Mouse (Mus musculus): ENCODE results near the gene Rnf5. TPM values are rescaled to one million over a fixed set of nuclear protein-coding genes. Genes with fewer than 3 reads are reported as not detected.

Gene Rnf5
- total RNA-seq, 1 experiment, result 22.8 TPM

DNA sequence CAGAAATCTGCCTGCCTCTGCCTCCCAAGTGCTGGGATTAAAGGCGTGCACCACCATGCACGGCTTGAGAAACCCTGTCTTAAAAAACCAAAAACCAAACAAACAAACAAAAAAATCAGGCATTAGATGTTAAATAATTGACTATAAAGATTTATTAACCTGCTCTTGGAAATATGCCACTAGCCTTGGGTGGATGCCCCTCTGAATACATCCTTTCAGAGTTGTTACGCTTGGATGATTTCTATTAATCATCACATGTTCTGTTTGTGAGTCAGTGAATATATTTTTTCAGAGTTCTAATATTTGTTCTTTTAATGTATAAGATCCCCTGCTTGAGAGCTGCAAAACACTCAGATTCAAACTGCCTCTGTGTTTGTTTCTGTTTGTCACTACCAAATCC is 21.5 kb upstream of the Rnf5 start:
- peaks cover 6 to 16% of the 10 kb centered on the region in 2 experiments; a peak in 3 of 4 replicates for H3K4me1 ChIP-seq (ENCODE audit: control insufficient read depth in 2 of 2, insufficient read depth in 2 of 2, low read length in 2 of 2, poor library complexity in 1 of 2)
- H3K9ac ChIP-seq (ENCODE audit: insufficient read depth, low read depth, low read length, poor library complexity, severe bottlenecking), result no peak overlapping the region
- no peak overlapping the region for H3K4me3 ChIP-seq (ENCODE audit: insufficient read depth in 1 of 2, low read depth in 1 of 2, low read length in 2 of 2, poor library complexity in 1 of 2, severe bottlenecking in 1 of 2)
- in situ Hi-C loops (cut with MboI; ENCODE audit: low sequenced_read_pairs in 2 of 2, unreplicated experiment in 2 of 2), result no loop called here
- H3K36me3 ChIP-seq (ENCODE audit: control insufficient read depth, insufficient read depth, low read length, poor library complexity, severe bottlenecking), result peaks cover 6% of the 10 kb centered on the region; the same call in 1 of the 2 replicates
- no peak for TF ChIP-seq ZC3H11A (IDR thresholded peaks at IDR 0.05; ENCODE audit: borderline replicate concordance, low read depth, low read length)
- no peak for TF ChIP-seq ZNF384 (IDR thresholded peaks at IDR 0.05; ENCODE audit: low read depth, low read length)
- no peak for TF ChIP-seq HCFC1 (IDR thresholded peaks at IDR 0.05; ENCODE audit: borderline replicate concordance, insufficient read depth, low read length)
- TF ChIP-seq CHD2 (IDR thresholded peaks at IDR 0.05; ENCODE audit: low read depth, low read length), result no peak
- no peak for TF ChIP-seq MAFK (IDR thresholded peaks at IDR 0.05; ENCODE audit: insufficient read depth, low read depth, low read length)
- H3K9me3 ChIP-seq (ENCODE audit: control insufficient read depth, insufficient read depth, low read depth, low read length), result no peaks in the 10 kb centered on the region
- H3K27ac ChIP-seq (ENCODE audit: insufficient read depth, low read depth, low read length, poor library complexity, severe bottlenecking), result no peak overlapping the region
- no peak for DNase-seq (ENCODE audit: low read depth, low spot score)

DNA sequence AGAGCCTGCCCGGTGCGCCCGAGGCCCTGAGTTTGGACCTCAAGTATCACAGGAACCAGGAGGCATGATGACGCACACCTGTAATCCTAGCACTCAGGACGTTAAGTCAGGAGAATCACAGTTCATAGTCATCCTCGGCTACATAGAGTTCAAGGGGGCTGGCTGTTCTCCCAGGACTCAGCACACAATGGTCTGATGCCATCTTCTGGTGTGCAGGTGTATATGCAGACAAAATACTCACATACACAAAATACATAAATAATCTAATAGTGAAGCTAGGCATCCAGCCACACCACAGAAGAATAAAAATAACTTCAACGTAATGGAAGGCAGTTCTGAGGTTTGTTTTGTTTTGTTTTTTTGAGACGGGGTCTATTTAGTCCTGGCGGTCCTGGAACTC is 19.7 kb upstream of the Rnf5 start:
- DNase-seq (ENCODE audit: low read depth, low spot score), result no peak
- Histone ChIP-seq H3K4me1 (ENCODE audit: control insufficient read depth in 2 of 2, insufficient read depth in 2 of 2, low read length in 2 of 2, poor library complexity in 1 of 2) (peaks cover 0 to 9% of the 10 kb centered on the region in 2 experiments; a peak in 1 of 4 replicates), H3K9me3 (ENCODE audit: control insufficient read depth, insufficient read depth, low read depth, low read length) (no peaks in the 10 kb centered on the region)

DNA sequence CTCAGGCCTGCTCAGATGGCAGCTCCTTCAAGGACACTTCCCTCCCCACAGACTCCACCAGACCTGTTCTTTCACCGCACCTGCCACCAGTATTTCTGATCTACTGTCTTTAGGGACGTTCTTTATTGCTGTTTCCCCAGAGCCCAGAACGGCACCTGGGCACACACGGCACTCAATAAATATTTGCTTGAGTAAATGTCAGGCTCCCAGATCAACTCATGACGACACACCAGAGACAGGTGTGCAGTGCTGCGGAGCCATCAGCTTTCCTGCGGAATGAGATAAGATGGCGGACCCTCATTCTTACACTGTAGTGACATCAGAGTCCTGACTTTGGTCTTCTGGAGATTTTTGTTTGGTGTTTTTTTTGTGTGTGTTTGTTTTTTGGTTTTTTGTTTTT is 17.5 kb upstream of the Rnf5 start:
- in situ Hi-C loops (cut with MboI; ENCODE audit: low sequenced_read_pairs in 2 of 2, unreplicated experiment in 2 of 2), result no loop called here

More for the DNA sequence above, 19.7 kb upstream of the Rnf5 start:
- in situ Hi-C loops (cut with MboI; ENCODE audit: low sequenced_read_pairs in 2 of 2, unreplicated experiment in 2 of 2), result no loop called here
- no peak for TF ChIP-seq CHD2 (IDR thresholded peaks at IDR 0.05; ENCODE audit: low read depth, low read length)
- no peak for TF ChIP-seq MAFK (IDR thresholded peaks at IDR 0.05; ENCODE audit: insufficient read depth, low read depth, low read length)
- no peak for TF ChIP-seq HCFC1 (IDR thresholded peaks at IDR 0.05; ENCODE audit: borderline replicate concordance, insufficient read depth, low read length)
- no peak for TF ChIP-seq ZNF384 (IDR thresholded peaks at IDR 0.05; ENCODE audit: low read depth, low read length)
- no peak for TF ChIP-seq ZC3H11A (IDR thresholded peaks at IDR 0.05; ENCODE audit: borderline replicate concordance, low read depth, low read length)
- peak overlapping the region; percentile 21; the same call in 1 of the 2 replicates for H3K9ac ChIP-seq (ENCODE audit: insufficient read depth, low read depth, low read length, poor library complexity, severe bottlenecking)
- peaks cover 6% of the 10 kb centered on the region; the same call in 1 of the 2 replicates for H3K36me3 ChIP-seq (ENCODE audit: control insufficient read depth, insufficient read depth, low read length, poor library complexity, severe bottlenecking)
- no peak overlapping the region for H3K27ac ChIP-seq (ENCODE audit: insufficient read depth, low read depth, low read length, poor library complexity, severe bottlenecking)
- H3K4me3 ChIP-seq (ENCODE audit: insufficient read depth in 1 of 2, low read depth in 1 of 2, low read length in 2 of 2, poor library complexity in 1 of 2, severe bottlenecking in 1 of 2), result no peak overlapping the region

DNA sequence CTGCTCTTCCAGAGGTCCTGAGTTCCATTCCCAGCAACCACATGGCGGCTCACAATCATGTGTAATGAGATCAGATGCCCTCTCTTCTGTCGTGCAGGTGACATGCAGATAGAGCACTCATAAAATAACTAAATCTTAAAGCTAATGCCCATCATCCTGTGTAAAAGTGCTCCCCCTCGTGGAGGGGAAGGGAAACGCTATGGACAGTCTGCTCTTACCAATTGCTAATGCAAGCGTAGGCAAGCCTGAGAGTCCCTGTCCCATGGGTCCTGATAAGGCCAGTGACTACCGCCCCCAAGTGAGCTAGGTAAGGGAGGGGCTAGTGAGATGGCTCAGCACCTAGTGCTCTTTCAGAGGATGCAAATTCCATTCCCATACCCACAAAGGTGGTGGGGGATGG is 15.5 kb upstream of the Rnf5 start:
- peaks cover 0 to 4% of the 10 kb centered on the region in 2 experiments; a peak in 1 of 4 replicates for H3K4me1 ChIP-seq (ENCODE audit: control insufficient read depth in 2 of 2, insufficient read depth in 2 of 2, low read length in 2 of 2, poor library complexity in 1 of 2)
- peaks cover 7% of the 10 kb centered on the region; the same call in 1 of the 2 replicates for H3K36me3 ChIP-seq (ENCODE audit: control insufficient read depth, insufficient read depth, low read length, poor library complexity, severe bottlenecking)
- no peaks in the 10 kb centered on the region for H3K9me3 ChIP-seq (ENCODE audit: control insufficient read depth, insufficient read depth, low read depth, low read length)
- in situ Hi-C loops (cut with MboI; ENCODE audit: low sequenced_read_pairs in 2 of 2, unreplicated experiment in 2 of 2), result no loop called here
- H3K27ac ChIP-seq (ENCODE audit: insufficient read depth, low read depth, low read length, poor library complexity, severe bottlenecking), result no peak overlapping the region
- H3K4me3 ChIP-seq (ENCODE audit: insufficient read depth in 1 of 2, low read depth in 1 of 2, low read length in 2 of 2, poor library complexity in 1 of 2, severe bottlenecking in 1 of 2), result no peak overlapping the region
- TF ChIP-seq ZNF384 (IDR thresholded peaks at IDR 0.05; ENCODE audit: low read depth, low read length), result no peak
- TF ChIP-seq HCFC1 (IDR thresholded peaks at IDR 0.05; ENCODE audit: borderline replicate concordance, insufficient read depth, low read length), result no peak
- no peak for TF ChIP-seq MAFK (IDR thresholded peaks at IDR 0.05; ENCODE audit: insufficient read depth, low read depth, low read length)
- DNase-seq (ENCODE audit: low read depth, low spot score), result peak; percentile 73
- H3K9ac ChIP-seq (ENCODE audit: insufficient read depth, low read depth, low read length, poor library complexity, severe bottlenecking), result no peak overlapping the region

More for the DNA sequence above, 17.5 kb upstream of the Rnf5 start:
- H3K4me3 ChIP-seq (ENCODE audit: insufficient read depth in 1 of 2, low read depth in 1 of 2, low read length in 2 of 2, poor library complexity in 1 of 2, severe bottlenecking in 1 of 2), result no peak overlapping the region
- H3K9ac ChIP-seq (ENCODE audit: insufficient read depth, low read depth, low read length, poor library complexity, severe bottlenecking), result no peak overlapping the region
- DNase-seq (ENCODE audit: low read depth, low spot score), result no peak
- no peaks in the 10 kb centered on the region for H3K9me3 ChIP-seq (ENCODE audit: control insufficient read depth, insufficient read depth, low read depth, low read length)
- TF ChIP-seq HCFC1 (IDR thresholded peaks at IDR 0.05; ENCODE audit: borderline replicate concordance, insufficient read depth, low read length), result no peak
- TF ChIP-seq ZC3H11A (IDR thresholded peaks at IDR 0.05; ENCODE audit: borderline replicate concordance, low read depth, low read length), result no peak
- no peak for TF ChIP-seq CHD2 (IDR thresholded peaks at IDR 0.05; ENCODE audit: low read depth, low read length)
- no peak for TF ChIP-seq ZNF384 (IDR thresholded peaks at IDR 0.05; ENCODE audit: low read depth, low read length)
- no peak for TF ChIP-seq MAFK (IDR thresholded peaks at IDR 0.05; ENCODE audit: insufficient read depth, low read depth, low read length)
- H3K36me3 ChIP-seq (ENCODE audit: control insufficient read depth, insufficient read depth, low read length, poor library complexity, severe bottlenecking), result peaks cover 6% of the 10 kb centered on the region; the same call in 1 of the 2 replicates
- no peak overlapping the region for H3K27ac ChIP-seq (ENCODE audit: insufficient read depth, low read depth, low read length, poor library complexity, severe bottlenecking)
- H3K4me1 ChIP-seq (ENCODE audit: control insufficient read depth in 2 of 2, insufficient read depth in 2 of 2, low read length in 2 of 2, poor library complexity in 1 of 2), result peaks cover 0 to 6% of the 10 kb centered on the region in 2 experiments; a peak in 1 of 4 replicates

DNA sequence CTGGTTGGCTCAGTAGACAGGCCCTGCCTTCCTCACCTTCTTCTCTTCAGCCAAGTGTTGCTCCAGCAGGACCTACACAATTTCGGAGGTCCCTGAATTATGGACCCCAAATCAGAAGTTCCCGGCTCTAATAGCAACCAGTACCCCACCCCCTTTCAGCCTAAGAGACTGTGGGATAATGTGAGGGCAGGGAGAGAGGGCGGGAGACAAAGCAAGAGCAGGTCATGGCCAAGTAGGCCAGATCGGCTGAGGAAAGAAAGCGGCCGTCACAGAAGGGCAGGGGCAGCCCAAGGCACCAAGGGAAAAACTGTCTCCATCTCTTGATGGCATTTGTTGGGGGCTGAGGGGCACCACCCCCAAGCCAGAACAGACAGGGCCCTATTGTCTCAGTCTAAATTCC is 12.4 kb upstream of the Rnf5 start, which contains the start of gene Egfl8:
TSS of gene Egfl8 (minus strand) at position 101 of the 400 bp plus-strand sequence.
- Histone ChIP-seq H3K9ac (ENCODE audit: insufficient read depth, low read depth, low read length, poor library complexity, severe bottlenecking) (no peak within 1 kb of the TSS), H3K4me1 (ENCODE audit: control insufficient read depth in 2 of 2, insufficient read depth in 2 of 2, low read length in 2 of 2, poor library complexity in 1 of 2) (no peaks in the 10 kb centered on the region; a peak in 1 of 4 replicates), H3K27ac (ENCODE audit: insufficient read depth, low read depth, low read length, poor library complexity, severe bottlenecking) (no peak within 1 kb of the TSS), H3K36me3 (ENCODE audit: control insufficient read depth, insufficient read depth, low read length, poor library complexity, severe bottlenecking) (peaks cover 28% of the 10 kb centered on the region; the same call in 1 of the 2 replicates), H3K4me3 (ENCODE audit: insufficient read depth in 1 of 2, low read depth in 1 of 2, low read length in 2 of 2, poor library complexity in 1 of 2, severe bottlenecking in 1 of 2) (no peak within 1 kb of the TSS), H3K9me3 (ENCODE audit: control insufficient read depth, insufficient read depth, low read depth, low read length) (no peaks in the 10 kb centered on the region)
- TF ChIP-seq MAFK (IDR thresholded peaks at IDR 0.05; ENCODE audit: insufficient read depth, low read depth, low read length) (no peak), HCFC1 (IDR thresholded peaks at IDR 0.05; ENCODE audit: borderline replicate concordance, insufficient read depth, low read length) (no peak), ZNF384 (IDR thresholded peaks at IDR 0.05; ENCODE audit: low read depth, low read length) (no peak), CHD2 (IDR thresholded peaks at IDR 0.05; ENCODE audit: low read depth, low read length) (no peak), ZC3H11A (IDR thresholded peaks at IDR 0.05; ENCODE audit: borderline replicate concordance, low read depth, low read length) (no peak)
- in situ Hi-C loops (cut with MboI; ENCODE audit: low sequenced_read_pairs in 2 of 2, unreplicated experiment in 2 of 2), result no loop called here
- no peak for DNase-seq (ENCODE audit: low read depth, low spot score)

Data from ES-E14 (cell line).